Mouse (Mus musculus) forelimb bud, embryonic 11.5 days (tissue): ENCODE data around the gene Mrps9.

Experiments used
- DNase-seq: peaks from one replicate; pipeline ENCODE4 v3.0.0-alpha.2; 2012; ENCODE audit warnings: low read depth, low spot score

The Mrps9 gene

GRCm38 (mm10) chr1:42905148-42905547, 54.1 kb downstream of the Mrps9 start:
- DNase-seq: no peak

DNA sequence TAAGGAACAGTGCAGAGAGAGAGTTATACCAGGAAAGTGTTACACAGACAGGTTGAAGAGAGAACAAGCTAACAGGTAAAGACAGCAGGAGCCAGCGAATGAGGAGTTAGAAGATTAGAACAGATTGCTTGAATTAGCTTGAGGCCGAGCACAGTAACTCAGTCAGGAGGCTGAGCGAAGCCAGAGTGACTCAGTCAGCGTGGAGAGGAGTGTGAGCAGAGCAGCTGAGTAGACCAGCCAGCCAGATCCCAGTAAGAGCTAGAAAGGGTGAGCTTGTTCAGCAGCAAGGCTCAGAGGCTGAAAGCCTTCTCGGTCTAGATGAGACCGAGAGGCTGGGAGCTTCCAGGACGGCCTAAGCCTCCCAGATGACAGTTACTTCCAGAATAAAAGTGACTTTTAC, 55.7 kb downstream of the Mrps9 start:
- DNase-seq: no peak

DNA sequence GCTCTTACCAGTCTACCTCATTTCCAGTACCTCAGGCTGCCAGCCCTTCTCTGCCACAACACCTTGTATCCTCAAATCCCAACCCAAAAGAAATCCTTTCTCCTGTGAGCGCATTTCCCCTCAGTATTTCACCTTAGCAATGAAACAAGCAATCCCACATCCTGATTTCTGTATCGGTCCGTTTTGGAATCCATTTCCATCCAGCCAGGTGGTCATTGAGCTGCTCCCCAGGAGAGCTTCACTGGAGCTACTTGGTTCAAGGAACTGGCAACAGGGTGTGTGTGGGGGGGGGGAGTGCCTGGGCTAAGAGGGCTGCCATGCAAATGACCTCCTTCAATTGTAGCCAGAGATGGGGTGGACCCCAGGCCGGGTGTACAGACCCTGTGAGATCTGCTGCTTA, 56.1 kb downstream of the Mrps9 start:
- DNase-seq: no peak

GRCm38 (mm10) chr1:42915062-42915461, 64.0 kb downstream of the Mrps9 start:
- DNase-seq: peak; percentile 53

DNA sequence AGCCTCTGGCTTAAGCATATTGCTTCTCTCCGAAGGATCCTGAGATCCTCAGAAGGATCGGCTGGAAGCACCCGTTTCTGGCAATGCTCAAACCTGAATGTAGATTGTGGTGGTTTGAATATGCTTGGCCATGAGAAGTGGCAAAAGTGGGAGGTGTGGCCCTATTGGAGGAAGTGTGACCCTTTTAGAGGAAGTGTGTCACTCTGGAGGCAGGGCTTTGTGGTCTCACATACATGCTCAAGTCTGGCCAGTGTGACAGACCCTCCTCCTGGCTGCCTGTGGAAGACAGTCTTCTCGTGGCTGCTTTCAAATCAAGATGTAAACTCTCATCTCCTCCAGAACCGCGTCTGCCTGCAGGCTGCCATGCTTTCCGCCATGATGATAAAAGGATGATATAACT, 65.7 kb downstream of the Mrps9 start:
- no peak for DNase-seq

GRCm38 (mm10) chr1:42917908-42918307, 66.9 kb downstream of the Mrps9 start:
- DNase-seq: peak; percentile 75

DNA sequence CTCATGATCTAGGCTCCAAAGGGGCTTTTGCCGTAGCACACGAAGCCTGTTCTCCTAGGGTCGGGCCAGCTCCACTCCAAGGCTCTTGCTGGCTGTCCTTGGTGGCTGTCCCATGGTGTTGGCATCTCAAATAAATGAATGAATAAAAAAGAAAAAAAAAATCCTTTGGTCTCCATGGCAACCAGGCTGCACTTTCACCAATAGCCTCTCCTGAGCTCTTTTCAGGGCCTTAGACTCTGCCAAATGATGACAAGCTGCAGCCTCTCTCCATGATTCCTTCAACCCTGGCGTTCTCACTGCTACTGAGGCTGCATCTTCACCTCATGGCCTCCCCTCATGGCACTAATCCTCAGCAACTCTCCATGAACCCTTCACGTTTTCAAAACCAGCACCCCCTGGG, 72.9 kb downstream of the Mrps9 start:
- DNase-seq: no peak

DNA sequence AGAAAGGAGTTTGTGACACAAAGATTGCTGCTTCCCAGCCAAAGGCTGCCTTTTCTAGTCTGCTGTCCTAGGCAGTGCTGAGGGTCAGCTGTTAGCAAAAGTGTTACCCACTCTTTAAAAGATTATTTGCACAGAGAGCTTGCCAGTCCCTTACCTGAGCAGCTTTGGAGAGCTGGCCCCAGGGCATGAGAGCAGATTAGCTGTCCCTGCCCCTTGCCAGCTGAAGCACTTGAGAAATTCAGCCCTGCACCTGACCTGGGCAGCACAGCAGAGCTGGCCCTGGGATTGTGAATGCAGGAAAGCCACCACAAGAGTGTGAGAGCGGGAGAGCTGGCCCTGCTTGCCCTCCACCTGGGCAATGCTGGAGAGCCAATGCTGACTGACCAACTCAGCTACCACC, 82.6 kb downstream of the Mrps9 start:
- DNase-seq: no peak

- no peak for DNase-seq
Observed at GRCm38 (mm10) chr1:42948486-42948885, 97.5 kb downstream of the Mrps9 start.

DNA sequence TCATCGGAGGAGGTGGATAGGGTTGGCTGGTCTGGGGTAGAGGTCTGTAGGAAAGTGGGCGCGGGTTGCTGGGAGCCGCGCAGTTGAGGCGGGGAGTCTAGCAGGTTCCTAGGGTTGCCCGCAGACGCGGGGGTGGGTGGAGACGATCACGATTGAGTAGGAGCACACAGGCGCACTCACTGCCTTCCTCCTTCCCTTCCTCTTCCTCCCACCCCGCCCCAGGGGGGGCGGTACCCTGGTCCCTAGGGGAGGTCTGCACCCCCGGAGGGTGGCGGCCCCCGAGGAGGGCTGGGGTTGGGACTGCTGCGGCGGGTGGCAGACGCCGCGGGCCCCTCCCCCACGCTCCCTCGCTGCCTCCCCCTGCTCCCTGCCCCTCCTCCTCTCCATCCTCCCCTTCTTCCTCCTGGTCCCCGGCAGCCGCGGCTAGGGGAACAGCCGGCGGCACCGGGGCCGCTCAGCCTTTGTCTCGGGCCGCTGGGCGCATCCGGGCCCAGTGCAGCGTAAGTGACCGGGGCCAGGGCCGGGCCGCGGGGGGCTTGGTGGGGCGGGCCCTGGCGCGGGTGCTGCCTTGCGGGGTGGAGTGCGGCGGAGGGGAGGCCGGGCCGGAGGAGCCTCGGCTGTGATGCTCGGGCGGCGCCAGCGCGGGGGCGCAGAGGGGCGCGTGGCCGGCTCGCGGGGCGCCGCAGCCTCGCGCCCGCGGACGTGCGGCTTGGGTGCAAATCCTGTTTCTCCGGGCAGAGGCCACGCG, 101.9 kb downstream of the Mrps9 start, which contains the start of gene Gpr45:
Gpr45 (plus strand) TSS at position 139 of the 748 bp plus-strand sequence.
- peak; percentile 41 for DNase-seq

DNA sequence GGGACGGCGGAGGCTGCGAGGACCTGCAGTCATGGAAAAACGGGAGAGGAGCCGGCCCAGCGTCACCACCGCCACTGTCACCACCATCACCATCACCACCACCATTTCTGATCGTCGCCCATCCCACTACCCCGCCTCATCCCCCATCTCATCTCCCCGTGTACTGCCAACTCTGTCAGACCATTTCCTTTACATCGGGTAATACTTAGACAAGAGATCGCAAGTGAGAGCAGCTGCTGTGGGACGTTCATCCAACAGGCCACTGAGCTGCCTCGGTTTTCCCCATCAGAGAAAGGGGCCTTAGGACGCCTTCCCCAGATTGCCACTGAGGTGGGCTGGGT, 102.4 kb downstream of the Mrps9 start:
- DNase-seq: peak; percentile 17
